Mouse (Mus musculus) spleen, adult 12 weeks (tissue): Measurements from ENCODE around the gene Ifne.

Source experiments
- DNase-seq: peaks from one replicate; pipeline ENCODE4 v3.0.0; 2022; ENCODE audit warnings: low spot score

Gene Ifne

GRCm38 (mm10) chr4:88880101-88880500 is at the start of gene Ifne:
Gene Ifne, minus strand, starts transcription at chr4:88880201.
- DNase-seq = no peak

- DNase-seq = no peak
Measured at GRCm38 (mm10) chr4:88928341-88929102, 48.5 kb upstream of the Ifne start.

GRCm38 (mm10) chr4:88927850-88928249 is 47.8 kb upstream of the Ifne start:
- DNase-seq = no peak

- DNase-seq = no peak
Measured at GRCm38 (mm10) chr4:88926637-88927036, 46.6 kb upstream of the Ifne start.

- DNase-seq = no peak
Measured at GRCm38 (mm10) chr4:88926082-88926481, 46.1 kb upstream of the Ifne start.

- no peak for DNase-seq
Measured at GRCm38 (mm10) chr4:88925456-88925855, 45.5 kb upstream of the Ifne start.

- no peak for DNase-seq
Measured at GRCm38 (mm10) chr4:88921280-88921679, 41.3 kb upstream of the Ifne start.

GRCm38 (mm10) chr4:88917770-88918460 is 37.9 kb upstream of the Ifne start:
- DNase-seq = no peak

GRCm38 (mm10) chr4:88916306-88916705 is 36.3 kb upstream of the Ifne start:
- no peak for DNase-seq

GRCm38 (mm10) chr4:88913984-88914383 is 34.0 kb upstream of the Ifne start:
- DNase-seq = no peak

- no peak for DNase-seq
Measured at GRCm38 (mm10) chr4:88912882-88913281, 32.9 kb upstream of the Ifne start.

GRCm38 (mm10) chr4:88912187-88912586 is 32.2 kb upstream of the Ifne start:
- no peak for DNase-seq

GRCm38 (mm10) chr4:88909600-88910534 is 29.9 kb upstream of the Ifne start:
- DNase-seq = no peak

- DNase-seq = no peak
Measured at GRCm38 (mm10) chr4:88893201-88893754, 13.3 kb upstream of the Ifne start.

- DNase-seq = no peak
Measured at GRCm38 (mm10) chr4:88888236-88888635, 8.2 kb upstream of the Ifne start.

- DNase-seq = no peak
Measured at GRCm38 (mm10) chr4:88878772-88879171, 1.2 kb downstream of the Ifne start.

- DNase-seq = no peak
Measured at GRCm38 (mm10) chr4:88878246-88878645, 1.8 kb downstream of the Ifne start.

GRCm38 (mm10) chr4:88876520-88876919 is 3.5 kb downstream of the Ifne start:
- DNase-seq = no peak

GRCm38 (mm10) chr4:88875435-88876095 is 4.4 kb downstream of the Ifne start:
- no peak for DNase-seq

GRCm38 (mm10) chr4:88872691-88873090 is 7.3 kb downstream of the Ifne start:
- no peak for DNase-seq
